Mouse (Mus musculus) lung, adult 2 months (tissue): Measurements from ENCODE around the gene Rad17.

Experiments
- CTCF ChIP-seq: fragments of 200-500 bp; IDR thresholded peaks from 2 replicates; pipeline ENCODE4 v1.5.1; 2011; ENCODE audit warnings: mild to moderate bottlenecking, low read length, control low read depth; ENCODE audit not compliant: insufficient read depth
- POLR2A ChIP-seq: fragments of 200-500 bp; IDR thresholded peaks from 2 replicates; pipeline ENCODE4 v1.6.1; 2011; ENCODE audit warnings: low read depth, mild to moderate bottlenecking, control low read depth, low read length, borderline replicate concordance; ENCODE audit errors: extremely low read depth

GRCm38 (mm10) chr13:100612251-100612650, 38.6 kb downstream of the Rad17 start:
- TF ChIP-seq CTCF (no peak), POLR2A (no peak)
